In genomic region chr10:104423761-104424160, GRCm38 (mm10) we compare ENCODE assay signal across 26 mouse cellular contexts.
"Had no signal": no experiment of that assay in that cellular context is flagged by ENCODE, and none has a peak within 500 bp of the region (broad histone marks: within the 10 kb centered on the region; RNA-seq: fewer than 3 reads in every experiment).

No protein-coding gene starts in this region.

- H3K36me3 ChIP-seq: embryonic facial prominence, embryonic 10.5 days; embryonic facial prominence, embryonic 12.5 days; embryonic facial prominence, embryonic 13.5 days; embryonic facial prominence, embryonic 15.5 days; forebrain, embryonic 10.5 days; forebrain, embryonic 12.5 days; forebrain, embryonic 15.5 days had no signal

- H3K4me1 ChIP-seq: embryonic facial prominence, embryonic 10.5 days; embryonic facial prominence, embryonic 12.5 days; embryonic facial prominence, embryonic 13.5 days; embryonic facial prominence, embryonic 15.5 days; forebrain, embryonic 10.5 days; forebrain, embryonic 12.5 days; forebrain, embryonic 13.5 days; forebrain, embryonic 15.5 days had no signal

- H3K4me3 ChIP-seq: embryonic facial prominence, embryonic 10.5 days; embryonic facial prominence, embryonic 12.5 days; embryonic facial prominence, embryonic 13.5 days; embryonic facial prominence, embryonic 15.5 days; erythroblast, embryonic 14.5 days; forebrain, embryonic 10.5 days; forebrain, embryonic 12.5 days; forebrain, embryonic 13.5 days; forebrain, embryonic 15.5 days; gastrocnemius, adult 2 months; heart, adult 2 months had no signal

- H3K27ac ChIP-seq: embryonic facial prominence, embryonic 10.5 days; embryonic facial prominence, embryonic 12.5 days; embryonic facial prominence, embryonic 13.5 days; embryonic facial prominence, embryonic 15.5 days; forebrain, embryonic 10.5 days; forebrain, embryonic 12.5 days; forebrain, embryonic 13.5 days; forebrain, embryonic 15.5 days; gastrocnemius, adult 2 months; heart, adult 2 months had no signal

- DNase-seq: cerebellum, adult 8-10 months; cerebellum, adult 9-10 months; cerebellum, adult 9-11 months; cerebellum, postnatal 10 days; cerebellum, postnatal 14 days; cerebellum, postnatal 25 days; cerebellum, postnatal 36 days; embryo, embryonic 11 days; forebrain, postnatal 0 days; gastrocnemius, adult 2 months; gastrocnemius, postnatal 10 days; gastrocnemius, postnatal 14 days; gastrocnemius, postnatal 25 days; gastrocnemius, postnatal 36 days; heart, adult 11 months; heart, adult 18-20 months; heart, adult 2 months had no signal

- H3K27me3 ChIP-seq: embryonic facial prominence, embryonic 12.5 days; embryonic facial prominence, embryonic 13.5 days; embryonic facial prominence, embryonic 15.5 days; forebrain, embryonic 12.5 days; forebrain, embryonic 13.5 days; forebrain, embryonic 15.5 days had no signal

- H3K9ac ChIP-seq: embryonic facial prominence, embryonic 12.5 days; embryonic facial prominence, embryonic 13.5 days; embryonic facial prominence, embryonic 15.5 days; forebrain, embryonic 12.5 days; forebrain, embryonic 13.5 days; forebrain, embryonic 15.5 days; forebrain, postnatal 0 days had no signal
